Mouse (Mus musculus) midbrain, postnatal 0 days (tissue): ENCODE data around the gene Olfr784. TPM values are rescaled to one million over a fixed set of nuclear protein-coding genes. Genes with fewer than 3 reads are reported as not detected.
"Not testable (repeated sequence)": the region's sequence is repeated elsewhere in the genome, so short reads cannot be mapped to it uniquely, and the experiment has no call there.

Experiments
- ATAC-seq: fragments of 200-750 bp; cut with Nextera tagmentation; 2 replicates; pipeline ENCODE4 v1.8.0; 2017; ENCODE audit warnings: moderate number of reproducible peaks, mild to moderate bottlenecking, moderate TSS enrichment, moderate library complexity; ENCODE audit not compliant: low FRiP score
- DNase-seq: peaks from one replicate; pipeline ENCODE4 v3.0.0-alpha.2; 2015; ENCODE audit warnings: low spot score
- H3K27ac ChIP-seq: fragments of 300-500 bp; sonication (generic); 2 replicates; pipeline ENCODE4 v1.5.1; 2014; ENCODE audit warnings: low read depth, mild to moderate bottlenecking, low read length, mixed read lengths
- H3K27me3 ChIP-seq: fragments of 300-500 bp; sonication (generic); 2 replicates; pipeline ENCODE4 v1.6.1; 2014; ENCODE audit warnings: low read length, control low read depth, mixed read lengths; ENCODE audit not compliant: insufficient read depth
- H3K36me3 ChIP-seq: fragments of 300-500 bp; sonication (generic); 2 replicates; pipeline ENCODE4 v1.6.1; 2014; ENCODE audit warnings: low read length, control low read depth, mixed read lengths; ENCODE audit not compliant: insufficient read depth
- H3K4me1 ChIP-seq: fragments of 300-500 bp; sonication (generic); 2 replicates; pipeline ENCODE4 v1.6.1; 2014; ENCODE audit warnings: mild to moderate bottlenecking, control low read depth, antibody characterized with exemption, low read length, mixed read lengths; ENCODE audit not compliant: insufficient read depth
- H3K4me2 ChIP-seq: fragments of 300-500 bp; sonication (generic); 2 replicates; pipeline ENCODE4 v1.6.1; 2014; ENCODE audit warnings: low read depth, mild to moderate bottlenecking, low read length, mixed read lengths; ENCODE audit not compliant: poor library complexity, severe bottlenecking
- H3K4me3 ChIP-seq: fragments of 300-500 bp; sonication (generic); 2 replicates; pipeline ENCODE4 v1.5.1; 2014; ENCODE audit warnings: low read depth, mild to moderate bottlenecking, low read length, moderate library complexity
- H3K9ac ChIP-seq: fragments of 300-500 bp; sonication (generic); replicated peaks from 2 replicates; pipeline ENCODE4 v1.6.1; 2014; ENCODE audit warnings: mild to moderate bottlenecking, low read length, moderate library complexity, mixed read lengths; ENCODE audit not compliant: poor library complexity, severe bottlenecking
- H3K9me3 ChIP-seq: fragments of 300-500 bp; sonication (generic); 2 replicates; pipeline ENCODE4 v1.6.1; 2016; ENCODE audit warnings: low read length, control low read depth
- CTCF ChIP-seq: IDR thresholded peaks from 2 replicates; pipeline ENCODE4 v1.5.1; 2016; ENCODE audit warnings: antibody characterized with exemption, mild to moderate bottlenecking
- WGBS: fragments of 180-500 bp; shearing (Covaris S2); extraction: QIAGEN DNeasy Blood & Tissue Kit; methylation state at CpG from one replicate; pipeline ENCODE4 v1.1.7; 2014; 5-methylcytosine and 5-hydroxymethylcytosine counted together
- polyA plus RNA-seq: library from polyadenylated mRNA; unstranded; fragments of >200 nt; fragmentation: Nextera tagmentation; extraction: Ambion mirVana; gene quantifications from 2 replicates; pipeline ENCODE4 v1.2.1, GENCODE M21; 2015
- total RNA-seq: library from RNA; depleted of rRNA; stranded (reverse); fragments of >200 nt; gene quantifications from 2 replicates; pipeline ENCODE4 v1.2.3, GENCODE M21; 2014; rRNA removed

The Olfr784 gene
- total RNA-seq (0.66 and 0.82 TPM in 2 replicates), polyA plus RNA-seq (not detected in 2 replicates)

- Histone ChIP-seq H3K27ac (no peak within 1 kb of the TSS), H3K9ac (no peak within 1 kb of the TSS)
- TF ChIP-seq CTCF: no peak
These were observed at the start of gene Olfr784 for GRCm38 (mm10) chr10:129383783-129384182. Gene Olfr784 (plus strand): TSS chr10:129384083.

GRCm38 (mm10) chr10:129348550-129348949 lies 35.3 kb upstream of the Olfr784 start, which contains the start of gene Olfr782:
Gene Olfr782 (plus strand): TSS chr10:129348850.
- DNase-seq: no peak
- H3K4me3 ChIP-seq: no peak within 1 kb of the TSS
- no peaks in the 10 kb centered on the region for H3K4me1 ChIP-seq
- 90% methylated on average over 3 of the region's 3 CpGs for WGBS
- no peaks in the 10 kb centered on the region for H3K36me3 ChIP-seq
- no peak for ATAC-seq
- no peak within 1 kb of the TSS for H3K27ac ChIP-seq
- H3K27me3 ChIP-seq: no peaks in the 10 kb centered on the region
- H3K9ac ChIP-seq: no peak within 1 kb of the TSS
- TF ChIP-seq CTCF: no peak
- no peaks in the 10 kb centered on the region for H3K9me3 ChIP-seq
- H3K4me2 ChIP-seq: no peak within 1 kb of the TSS

More at GRCm38 (mm10) chr10:129383783-129384182, at the start of gene Olfr784:
- Histone ChIP-seq H3K4me1 (no peaks in the 10 kb centered on the region), H3K27me3 (no peaks in the 10 kb centered on the region), H3K4me2 (no peak within 1 kb of the TSS), H3K9me3 (no peaks in the 10 kb centered on the region), H3K4me3 (no peak within 1 kb of the TSS), H3K36me3 (no peaks in the 10 kb centered on the region)
- ATAC-seq (no peak), DNase-seq (no peak)

GRCm38 (mm10) chr10:129352475-129352874 lies 31.4 kb upstream of the Olfr784 start:
- DNase-seq, ATAC-seq, H3K9ac ChIP-seq, H3K36me3 ChIP-seq, H3K27ac ChIP-seq, H3K9me3 ChIP-seq, H3K4me1 ChIP-seq, H3K4me2 ChIP-seq, H3K27me3 ChIP-seq, H3K4me3 ChIP-seq: not testable (repeated sequence)
- WGBS: 90% methylated on average over 2 of the region's 2 CpGs

DNA sequence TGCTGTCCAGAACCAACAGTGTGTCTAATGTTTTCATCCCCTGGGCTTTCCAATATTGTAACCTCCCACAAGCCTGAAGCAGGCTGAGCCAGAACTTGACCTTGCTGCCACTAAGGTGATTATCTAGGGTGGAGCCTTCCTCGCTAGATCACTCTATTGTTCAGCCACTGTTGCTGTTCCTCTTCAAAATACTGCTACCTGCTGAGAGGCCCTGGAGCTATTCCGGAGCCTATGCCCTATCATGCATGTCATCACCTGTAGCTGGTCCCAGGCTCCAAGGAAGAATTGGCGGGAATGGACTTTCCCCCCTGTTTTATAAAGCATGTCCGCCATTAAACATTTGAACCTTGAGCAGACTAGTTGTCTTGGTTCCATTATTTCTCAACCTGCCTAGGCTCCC lies 27.4 kb upstream of the Olfr784 start:
- not testable (repeated sequence) for H3K36me3 ChIP-seq, ATAC-seq, DNase-seq, H3K9me3 ChIP-seq, H3K27me3 ChIP-seq, H3K27ac ChIP-seq, H3K9ac ChIP-seq, H3K4me3 ChIP-seq, H3K4me1 ChIP-seq, H3K4me2 ChIP-seq
- 79% methylated on average over 4 of the region's 4 CpGs for WGBS

DNA sequence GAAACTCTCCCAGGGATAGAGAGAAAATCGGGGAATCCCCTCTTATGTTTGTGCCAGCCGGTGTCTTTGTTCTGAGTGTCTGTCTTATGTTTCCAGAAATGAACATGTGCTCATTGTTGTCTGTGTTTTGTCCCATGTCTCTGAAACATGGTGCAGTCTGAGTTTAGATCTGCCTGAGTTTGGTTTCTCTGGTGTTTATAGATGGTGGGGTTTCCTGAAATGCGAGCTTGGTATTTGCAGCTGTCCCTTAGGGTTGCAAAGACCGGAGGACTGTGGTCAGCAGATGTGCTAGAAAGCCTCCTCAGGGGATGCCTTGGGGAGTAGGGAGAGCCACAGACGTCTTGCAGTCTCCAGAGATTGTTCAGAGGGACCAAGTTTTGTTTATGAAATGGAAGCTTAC lies 26.6 kb upstream of the Olfr784 start:
- H3K9me3 ChIP-seq: no peaks in the 10 kb centered on the region
- DNase-seq (no peak), ATAC-seq (no peak)
- WGBS: 80% methylated on average over 5 of the region's 5 CpGs
- no peaks in the 10 kb centered on the region for H3K27me3 ChIP-seq
- no peak overlapping the region for H3K27ac ChIP-seq
- H3K36me3 ChIP-seq: no peaks in the 10 kb centered on the region
- no peak overlapping the region for H3K4me2 ChIP-seq
- no peak for TF ChIP-seq CTCF
- no peaks in the 10 kb centered on the region for H3K4me1 ChIP-seq
- H3K4me3 ChIP-seq: no peak overlapping the region
- H3K9ac ChIP-seq: no peak overlapping the region

- not testable (repeated sequence) for H3K9me3 ChIP-seq, H3K4me2 ChIP-seq, DNase-seq, H3K4me1 ChIP-seq, ATAC-seq, H3K36me3 ChIP-seq, H3K4me3 ChIP-seq, H3K9ac ChIP-seq, H3K27me3 ChIP-seq, H3K27ac ChIP-seq
- 93% methylated on average over 5 of the region's 5 CpGs for WGBS
These were observed 9.8 kb upstream of the Olfr784 start for GRCm38 (mm10) chr10:129374051-129374450.
